Mouse (Mus musculus): Measurements from ENCODE around the gene Tnrc6c.

DNA sequence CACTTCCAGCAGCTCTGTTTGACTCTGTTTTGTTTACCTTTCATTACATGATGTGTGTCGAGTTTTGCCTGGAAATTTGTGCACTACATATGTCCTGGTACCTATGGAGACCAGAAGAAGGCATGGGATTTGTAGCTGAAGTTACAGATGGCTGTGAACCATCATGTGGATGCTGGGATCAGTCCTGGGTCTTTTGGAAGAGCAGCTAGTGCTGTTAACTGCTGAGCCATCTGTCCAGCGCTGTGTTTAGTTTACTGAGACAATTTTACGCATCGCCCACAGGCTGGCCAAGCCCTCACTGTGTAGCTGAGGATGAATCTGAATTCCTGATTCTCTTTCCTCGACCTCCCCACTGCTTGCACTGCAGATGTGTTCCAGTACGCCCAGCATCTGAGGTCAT lies 6.1 kb upstream of the Tnrc6c start:
- TF ChIP-seq EP300 (optimal IDR thresholded peaks at IDR 0.05) (no peak), CTCF (IDR thresholded peaks at IDR 0.05; ENCODE audit: low read depth) (no peak)
